Mouse (Mus musculus) heart, adult 2 months (tissue): ENCODE measurements around the gene Ern2. TPM values are rescaled to one million over a fixed set of nuclear protein-coding genes. Genes with fewer than 3 reads are reported as not detected.

Experiments
- DNase-seq, 2 experiments: peaks; one replicate each; pipeline ENCODE4 v3.0.0; 2021
- H3K27ac ChIP-seq: fragments of 200-600 bp; 2 replicates; pipeline ENCODE4 v1.8.1; 2022
- H3K27me3 ChIP-seq: fragments of 200-500 bp; 2 replicates; pipeline ENCODE4 v1.6.1; 2012; ENCODE audit warnings: mild to moderate bottlenecking, low read length, inconsistent platforms, mixed read lengths; ENCODE audit not compliant: control insufficient read depth, insufficient read depth
- H3K36me3 ChIP-seq: fragments of 200-500 bp; 2 replicates; pipeline ENCODE4 v1.6.1; 2012; ENCODE audit warnings: low read length, inconsistent platforms; ENCODE audit not compliant: control insufficient read depth, insufficient read depth
- H3K4me1 ChIP-seq: fragments of 200-500 bp; 2 replicates; pipeline ENCODE4 v1.6.1; 2011; ENCODE audit warnings: low read length; ENCODE audit not compliant: control insufficient read depth, insufficient read depth
- H3K4me3 ChIP-seq: fragments of 200-600 bp; 2 replicates; pipeline ENCODE4 v1.8.1; 2022
- H3K79me2 ChIP-seq: fragments of 200-500 bp; replicated peaks from 2 replicates; pipeline ENCODE4 v1.6.1; 2012; ENCODE audit warnings: mild to moderate bottlenecking, inconsistent platforms, low read length, moderate library complexity, mixed read lengths; ENCODE audit not compliant: control insufficient read depth, insufficient read depth
- H3K9ac ChIP-seq: fragments of 200-500 bp; 2 replicates; pipeline ENCODE4 v1.6.1; 2012; ENCODE audit warnings: low read depth, mild to moderate bottlenecking, control low read depth, inconsistent platforms, low read length, mixed read lengths
- CTCF ChIP-seq: fragments of 200-600 bp; IDR thresholded peaks from 2 replicates; pipeline ENCODE4 v1.8.1; 2022; ENCODE audit warnings: antibody characterized with exemption, mild to moderate bottlenecking, moderate library complexity
- EP300 ChIP-seq: fragments of 200-500 bp; IDR thresholded peaks from 2 replicates; pipeline ENCODE4 v1.6.1; 2011; ENCODE audit warnings: low read depth, low read length, control low read depth; ENCODE audit not compliant: insufficient read depth
- POLR2A ChIP-seq: fragments of 200-500 bp; IDR thresholded peaks from 2 replicates; pipeline ENCODE4 v1.6.1; 2011; ENCODE audit warnings: mild to moderate bottlenecking, low read depth, low read length, control low read depth; ENCODE audit not compliant: insufficient read depth
- WGBS: fragments of 180-500 bp; shearing (Covaris S2); methylation state at CpG from one replicate; pipeline ENCODE4 v1.1.7; 2018; 5-methylcytosine and 5-hydroxymethylcytosine counted together
- intact Hi-C: fragments of 180-260 bp; cut with DNase I; formaldehyde crosslinking; loops from one replicate; pipeline ENCODE4 v1.15.1; 2025
- polyA plus RNA-seq: library from polyadenylated mRNA; depleted of rRNA; stranded (reverse); fragments of >200 nt; gene quantifications from 2 replicates; pipeline ENCODE4 v1.2.3, GENCODE M21; 2012
- total RNA-seq, 2 experiments: library from RNA; stranded (reverse); gene quantifications; 2 replicates each; pipeline ENCODE4 v1.2.3; 2021

Gene Ern2
- total and polyA plus RNA-seq, 3 experiments: 0.53 TPM; not detected in 2

- no peaks in the 10 kb centered on the region for H3K79me2 ChIP-seq
- H3K27ac ChIP-seq: no peak within 1 kb of the TSS
- no peaks in the 10 kb centered on the region for H3K4me1 ChIP-seq
- H3K4me3 ChIP-seq: peak within 1 kb of the TSS; percentile 28; the same call in 1 of the 2 replicates
- no peak within 1 kb of the TSS for H3K9ac ChIP-seq
- intact Hi-C loops: no loop called here
- H3K27me3 ChIP-seq: peaks cover 2% of the 10 kb centered on the region; the same call in 1 of the 2 replicates
- TF ChIP-seq CTCF: no peak
- no peak for TF ChIP-seq POLR2A
- no peak for TF ChIP-seq EP300
- peak; percentile 61 to 62 for DNase-seq
- no peaks in the 10 kb centered on the region for H3K36me3 ChIP-seq
- 12% methylated on average over 20 of the region's 20 CpGs for WGBS
Observed at GRCm38 (mm10) chr7:122219315-122219801, 33.4 kb upstream of the Ern2 start, which contains the start of gene Chp2. TSS of gene Chp2 (plus strand) at chr7:122219496.

GRCm38 (mm10) chr7:122208276-122209021 is 22.4 kb upstream of the Ern2 start:
- Histone ChIP-seq H3K79me2 (no peaks in the 10 kb centered on the region), H3K27me3 (no peaks in the 10 kb centered on the region), H3K36me3 (no peaks in the 10 kb centered on the region), H3K4me1 (no peaks in the 10 kb centered on the region), H3K4me3 (no peak overlapping the region), H3K27ac (no peak overlapping the region), H3K9ac (no peak overlapping the region)
- peak in 1 of 2 experiments; percentile 32 for DNase-seq
- intact Hi-C loops: no loop called here
- no peak for TF ChIP-seq EP300
- TF ChIP-seq POLR2A: no peak
- no peak for TF ChIP-seq CTCF
- WGBS: 40% methylated on average over 7 of the region's 7 CpGs

GRCm38 (mm10) chr7:122206121-122206520 is 20.1 kb upstream of the Ern2 start:
- intact Hi-C loops: no loop called here
- H3K9ac ChIP-seq: no peak overlapping the region
- no peaks in the 10 kb centered on the region for H3K27me3 ChIP-seq
- no peaks in the 10 kb centered on the region for H3K79me2 ChIP-seq
- no peak overlapping the region for H3K27ac ChIP-seq
- H3K36me3 ChIP-seq: no peaks in the 10 kb centered on the region
- H3K4me3 ChIP-seq: no peak overlapping the region
- no peak for DNase-seq
- 71% methylated on average over 2 of the region's 2 CpGs for WGBS
- no peaks in the 10 kb centered on the region for H3K4me1 ChIP-seq
- TF ChIP-seq EP300: no peak
- TF ChIP-seq POLR2A: no peak

GRCm38 (mm10) chr7:122203936-122204335 is 17.9 kb upstream of the Ern2 start:
- intact Hi-C loops: no loop called here
- TF ChIP-seq EP300 (no peak), CTCF (no peak), POLR2A (no peak)
- Histone ChIP-seq H3K79me2 (no peaks in the 10 kb centered on the region), H3K27me3 (no peaks in the 10 kb centered on the region), H3K4me1 (no peaks in the 10 kb centered on the region), H3K36me3 (no peaks in the 10 kb centered on the region), H3K27ac (no peak overlapping the region), H3K9ac (no peak overlapping the region), H3K4me3 (no peak overlapping the region)
- no peak for DNase-seq
- 28% methylated on average over 2 of the region's 2 CpGs for WGBS

- TF ChIP-seq EP300 (no peak), CTCF (peak; percentile 90)
- WGBS: 18% methylated on average over 5 of the region's 5 CpGs
- Histone ChIP-seq H3K79me2 (no peaks in the 10 kb centered on the region), H3K4me3 (no peak overlapping the region), H3K9ac (no peak overlapping the region), H3K27ac (no peak overlapping the region), H3K27me3 (no peaks in the 10 kb centered on the region), H3K4me1 (no peaks in the 10 kb centered on the region), H3K36me3 (no peaks in the 10 kb centered on the region)
- no peak for DNase-seq
- intact Hi-C loops: loop anchor here (1.0 to 2.0 kb wide), 3 partner anchors 43 to 262 kb away; no protein-coding TSS in a partner anchor
Observed at GRCm38 (mm10) chr7:122199296-122199695, 13.3 kb upstream of the Ern2 start.

- Histone ChIP-seq H3K79me2 (no peaks in the 10 kb centered on the region), H3K27ac (no peak overlapping the region), H3K27me3 (no peaks in the 10 kb centered on the region), H3K4me3 (no peak overlapping the region), H3K9ac (no peak overlapping the region), H3K36me3 (no peaks in the 10 kb centered on the region), H3K4me1 (no peaks in the 10 kb centered on the region)
- intact Hi-C loops: no loop called here
- TF ChIP-seq POLR2A: no peak
- TF ChIP-seq CTCF: peak; percentile 85
- no peak for TF ChIP-seq EP300
- WGBS: 32% methylated on average over 4 of the region's 4 CpGs
- no peak for DNase-seq
Observed at GRCm38 (mm10) chr7:122197306-122197705, 11.3 kb upstream of the Ern2 start.
